Mouse (Mus musculus): ENCODE results near the gene Ilk. TPM values are rescaled to one million over a fixed set of nuclear protein-coding genes. Genes with fewer than 3 reads are reported as not detected.
A peak's percentile ranks its signal among the peaks of the same experiment; 100 is the strongest.

The Ilk gene
- polyA plus RNA-seq (2015; fragmentation: Nextera tagmentation; extraction: Ambion mirVana), result 191 and 228 TPM in 2 replicates

- Histone ChIP-seq H3K9ac (replicated peaks; ENCODE audit: low read depth, low read length) (peak within 1 kb of the TSS; percentile 85), H3K27me3 (replicated peaks; ENCODE audit: control insufficient read depth, insufficient read depth, low read length) (no peaks in the 10 kb centered on the region), H3K4me2 (ENCODE audit: low read length) (peak within 1 kb of the TSS; percentile 87), H3K4me1 (replicated peaks; ENCODE audit: control insufficient read depth, insufficient read depth, low read length) (peaks cover 22% of the 10 kb centered on the region), H3K36me3 (ENCODE audit: control insufficient read depth, insufficient read depth) (peaks cover 15% of the 10 kb centered on the region), H3K9me3 (ENCODE audit: control insufficient read depth, low read length) (no peaks in the 10 kb centered on the region), H3K27ac (ENCODE audit: low read length) (peak within 1 kb of the TSS; percentile 62), H3K4me3 (replicated peaks; ENCODE audit: low read length) (peak within 1 kb of the TSS; percentile 83)
- under 1% methylated on average over 59 of the region's 62 CpGs for WGBS
- ATAC-seq, result peak; percentile 98
These were observed at the start of gene Ilk for GRCm38 (mm10) chr7:105736264-105736901. Ilk (plus strand) TSS chr7:105736592.

GRCm38 (mm10) chr7:105690875-105691274 lies 45.5 kb upstream of the Ilk start:
- no peak for ATAC-seq
- Histone ChIP-seq H3K9me3 (ENCODE audit: control insufficient read depth, low read length) (no peaks in the 10 kb centered on the region), H3K4me2 (ENCODE audit: low read length) (no peak overlapping the region), H3K4me1 (replicated peaks; ENCODE audit: control insufficient read depth, insufficient read depth, low read length) (no peaks in the 10 kb centered on the region), H3K27me3 (replicated peaks; ENCODE audit: control insufficient read depth, insufficient read depth, low read length) (no peaks in the 10 kb centered on the region), H3K9ac (replicated peaks; ENCODE audit: low read depth, low read length) (no peak overlapping the region), H3K27ac (ENCODE audit: low read length) (no peak overlapping the region), H3K4me3 (replicated peaks; ENCODE audit: low read length) (no peak overlapping the region), H3K36me3 (ENCODE audit: control insufficient read depth, insufficient read depth) (no peaks in the 10 kb centered on the region)
- WGBS, result 73% methylated on average over 1 of the region's 1 CpGs

GRCm38 (mm10) chr7:105703184-105703583 lies 33.2 kb upstream of the Ilk start:
- Histone ChIP-seq H3K36me3 (ENCODE audit: control insufficient read depth, insufficient read depth) (no peaks in the 10 kb centered on the region), H3K27me3 (replicated peaks; ENCODE audit: control insufficient read depth, insufficient read depth, low read length) (no peaks in the 10 kb centered on the region), H3K4me3 (replicated peaks; ENCODE audit: low read length) (no peak overlapping the region), H3K4me2 (ENCODE audit: low read length) (no peak overlapping the region), H3K9ac (replicated peaks; ENCODE audit: low read depth, low read length) (no peak overlapping the region), H3K4me1 (replicated peaks; ENCODE audit: control insufficient read depth, insufficient read depth, low read length) (no peaks in the 10 kb centered on the region), H3K9me3 (ENCODE audit: control insufficient read depth, low read length) (no peaks in the 10 kb centered on the region), H3K27ac (ENCODE audit: low read length) (no peak overlapping the region)
- ATAC-seq, result no peak
- 85% methylated on average over 16 of the region's 16 CpGs for WGBS

GRCm38 (mm10) chr7:105703816-105704215 lies 32.6 kb upstream of the Ilk start:
- Histone ChIP-seq H3K9me3 (ENCODE audit: control insufficient read depth, low read length) (no peaks in the 10 kb centered on the region), H3K4me1 (replicated peaks; ENCODE audit: control insufficient read depth, insufficient read depth, low read length) (no peaks in the 10 kb centered on the region), H3K4me2 (ENCODE audit: low read length) (no peak overlapping the region), H3K4me3 (replicated peaks; ENCODE audit: low read length) (no peak overlapping the region), H3K9ac (replicated peaks; ENCODE audit: low read depth, low read length) (no peak overlapping the region), H3K27ac (ENCODE audit: low read length) (no peak overlapping the region), H3K27me3 (replicated peaks; ENCODE audit: control insufficient read depth, insufficient read depth, low read length) (no peaks in the 10 kb centered on the region), H3K36me3 (ENCODE audit: control insufficient read depth, insufficient read depth) (no peaks in the 10 kb centered on the region)
- 87% methylated on average over 4 of the region's 4 CpGs for WGBS
- ATAC-seq, result no peak

GRCm38 (mm10) chr7:105708733-105709132 lies 27.7 kb upstream of the Ilk start:
- H3K27ac ChIP-seq (ENCODE audit: low read length), result no peak overlapping the region
- H3K27me3 ChIP-seq (replicated peaks; ENCODE audit: control insufficient read depth, insufficient read depth, low read length), result no peaks in the 10 kb centered on the region
- H3K4me3 ChIP-seq (replicated peaks; ENCODE audit: low read length), result no peak overlapping the region

GRCm38 (mm10) chr7:105715366-105715765 lies 21.0 kb upstream of the Ilk start:
- Histone ChIP-seq H3K36me3 (ENCODE audit: control insufficient read depth, insufficient read depth) (no peaks in the 10 kb centered on the region), H3K4me3 (replicated peaks; ENCODE audit: low read length) (no peak overlapping the region), H3K27ac (ENCODE audit: low read length) (no peak overlapping the region), H3K27me3 (replicated peaks; ENCODE audit: control insufficient read depth, insufficient read depth, low read length) (no peaks in the 10 kb centered on the region), H3K4me1 (replicated peaks; ENCODE audit: control insufficient read depth, insufficient read depth, low read length) (no peaks in the 10 kb centered on the region), H3K9ac (replicated peaks; ENCODE audit: low read depth, low read length) (no peak overlapping the region), H3K9me3 (ENCODE audit: control insufficient read depth, low read length) (no peaks in the 10 kb centered on the region), H3K4me2 (ENCODE audit: low read length) (no peak overlapping the region)
- ATAC-seq, result no peak
- 56% methylated on average over 3 of the region's 3 CpGs for WGBS

More at GRCm38 (mm10) chr7:105708733-105709132, 27.7 kb upstream of the Ilk start:
- Histone ChIP-seq H3K9me3 (ENCODE audit: control insufficient read depth, low read length) (no peaks in the 10 kb centered on the region), H3K36me3 (ENCODE audit: control insufficient read depth, insufficient read depth) (no peaks in the 10 kb centered on the region), H3K9ac (replicated peaks; ENCODE audit: low read depth, low read length) (no peak overlapping the region), H3K4me2 (ENCODE audit: low read length) (no peak overlapping the region), H3K4me1 (replicated peaks; ENCODE audit: control insufficient read depth, insufficient read depth, low read length) (no peaks in the 10 kb centered on the region)
- 97% methylated on average over 5 of the region's 5 CpGs for WGBS
- no peak for ATAC-seq

GRCm38 (mm10) chr7:105721916-105722315 lies 14.5 kb upstream of the Ilk start:
- ATAC-seq, result no peak
- Histone ChIP-seq H3K4me2 (ENCODE audit: low read length) (no peak overlapping the region), H3K27ac (ENCODE audit: low read length) (no peak overlapping the region), H3K4me1 (replicated peaks; ENCODE audit: control insufficient read depth, insufficient read depth, low read length) (no peaks in the 10 kb centered on the region), H3K9ac (replicated peaks; ENCODE audit: low read depth, low read length) (no peak overlapping the region), H3K9me3 (ENCODE audit: control insufficient read depth, low read length) (peaks cover 2% of the 10 kb centered on the region; the same call in 1 of the 2 replicates), H3K36me3 (ENCODE audit: control insufficient read depth, insufficient read depth) (no peaks in the 10 kb centered on the region), H3K4me3 (replicated peaks; ENCODE audit: low read length) (no peak overlapping the region), H3K27me3 (replicated peaks; ENCODE audit: control insufficient read depth, insufficient read depth, low read length) (no peaks in the 10 kb centered on the region)
- 63% methylated on average over 2 of the region's 2 CpGs for WGBS

GRCm38 (mm10) chr7:105726144-105726979 lies 10.0 kb upstream of the Ilk start:
- H3K27ac ChIP-seq (ENCODE audit: low read length), result peak overlapping the region; percentile 50
- peaks cover 7% of the 10 kb centered on the region; the same call in 1 of the 2 replicates for H3K4me1 ChIP-seq (replicated peaks; ENCODE audit: control insufficient read depth, insufficient read depth, low read length)
- H3K9me3 ChIP-seq (ENCODE audit: control insufficient read depth, low read length), result peaks cover 2% of the 10 kb centered on the region; the same call in 1 of the 2 replicates

GRCm38 (mm10) chr7:105726980-105727325 lies 9.4 kb upstream of the Ilk start:
- Histone ChIP-seq H3K27me3 (replicated peaks; ENCODE audit: control insufficient read depth, insufficient read depth, low read length) (no peaks in the 10 kb centered on the region), H3K4me2 (ENCODE audit: low read length) (no peak overlapping the region), H3K4me3 (replicated peaks; ENCODE audit: low read length) (no peak overlapping the region), H3K4me1 (replicated peaks; ENCODE audit: control insufficient read depth, insufficient read depth, low read length) (peaks cover 7% of the 10 kb centered on the region; the same call in 1 of the 2 replicates), H3K9ac (replicated peaks; ENCODE audit: low read depth, low read length) (no peak overlapping the region), H3K9me3 (ENCODE audit: control insufficient read depth, low read length) (peaks cover 2% of the 10 kb centered on the region; the same call in 1 of the 2 replicates), H3K27ac (ENCODE audit: low read length) (no peak overlapping the region), H3K36me3 (ENCODE audit: control insufficient read depth, insufficient read depth) (peaks cover 4% of the 10 kb centered on the region; the same call in 1 of the 2 replicates)
- WGBS, result 93% methylated on average over 4 of the region's 4 CpGs
- ATAC-seq, result no peak

More at GRCm38 (mm10) chr7:105726144-105726979, 10.0 kb upstream of the Ilk start:
- Histone ChIP-seq H3K27me3 (replicated peaks; ENCODE audit: control insufficient read depth, insufficient read depth, low read length) (no peaks in the 10 kb centered on the region), H3K4me2 (ENCODE audit: low read length) (no peak overlapping the region), H3K4me3 (replicated peaks; ENCODE audit: low read length) (no peak overlapping the region), H3K9ac (replicated peaks; ENCODE audit: low read depth, low read length) (peak overlapping the region; percentile 42), H3K36me3 (ENCODE audit: control insufficient read depth, insufficient read depth) (no peaks in the 10 kb centered on the region; the same call in 1 of the 2 replicates)
- peak; percentile 77 for ATAC-seq
- 75% methylated on average over 4 of the region's 4 CpGs for WGBS

Data from forebrain, embryonic 16.5 days (tissue).